Mouse (Mus musculus) heart, adult 2 months (tissue): ENCODE results near the gene Zbtb5.

ENCODE experiments used
- CTCF ChIP-seq: fragments of 200-600 bp; IDR thresholded peaks from 2 replicates; pipeline ENCODE4 v1.8.1; 2022; ENCODE audit warnings: antibody characterized with exemption, mild to moderate bottlenecking, moderate library complexity
- EP300 ChIP-seq: fragments of 200-500 bp; IDR thresholded peaks from 2 replicates; pipeline ENCODE4 v1.6.1; 2011; ENCODE audit warnings: low read depth, low read length, control low read depth; ENCODE audit not compliant: insufficient read depth
- POLR2A ChIP-seq: fragments of 200-500 bp; IDR thresholded peaks from 2 replicates; pipeline ENCODE4 v1.6.1; 2011; ENCODE audit warnings: mild to moderate bottlenecking, low read depth, low read length, control low read depth; ENCODE audit not compliant: insufficient read depth

DNA sequence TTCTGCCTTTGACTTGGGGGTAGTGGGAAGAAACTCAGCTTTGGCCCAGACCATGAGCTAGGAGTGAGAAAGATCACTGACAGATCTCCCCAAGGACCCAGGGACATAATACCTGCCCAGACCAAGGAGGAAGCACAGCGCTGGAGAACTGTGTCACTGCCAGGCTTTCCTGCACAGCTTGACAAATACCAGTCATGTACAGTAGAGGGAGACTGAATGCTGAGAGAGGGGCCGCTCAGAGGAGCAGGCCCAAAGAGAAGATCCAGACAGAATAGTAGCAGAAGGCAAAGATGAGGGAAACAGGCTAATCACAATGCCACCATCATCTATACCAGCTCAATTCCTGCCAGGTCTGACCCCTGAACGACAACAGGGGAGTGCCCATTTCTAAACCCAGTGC lies 42.6 kb upstream of the Zbtb5 start:
- TF ChIP-seq EP300, result no peak
- no peak for TF ChIP-seq POLR2A
- TF ChIP-seq CTCF, result peak; percentile 71
